Mouse (Mus musculus) retina, postnatal 7 days (tissue): ENCODE data around the gene Fut4.

Experiments
- DNase-seq: peaks from one replicate; pipeline ENCODE4 v3.0.0-alpha.2; 2012; ENCODE audit warnings: low read depth, low spot score

The Fut4 gene

DNA sequence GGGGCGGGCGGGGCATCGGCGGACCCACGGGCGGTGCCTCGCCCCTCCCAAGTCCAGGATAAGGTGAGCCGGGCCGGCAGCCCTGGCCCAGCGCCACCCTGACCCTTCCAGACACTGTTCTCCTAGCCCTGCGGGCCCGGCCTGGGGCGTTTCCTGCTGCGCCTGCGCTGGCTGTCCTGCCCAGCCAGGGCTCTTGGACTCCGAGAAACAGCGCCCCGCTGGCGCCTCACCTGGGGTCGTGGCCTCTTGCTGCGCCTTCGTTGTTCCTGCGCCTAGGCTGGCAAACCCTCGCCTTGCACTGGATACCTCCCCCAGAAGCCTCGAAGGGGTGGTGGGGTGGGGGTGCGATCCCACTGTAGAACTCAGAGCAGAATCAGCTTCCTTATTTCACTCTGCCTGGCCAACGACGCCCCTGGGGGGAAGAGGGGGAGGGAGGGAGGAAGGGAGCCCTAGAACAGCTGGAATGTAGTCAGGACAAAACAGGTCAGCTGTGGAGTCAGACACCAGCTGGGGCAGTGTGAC is at the start of gene Fut4:
TSS of gene Fut4 (minus strand) at position 393 of the 522 bp plus-strand sequence.
- DNase-seq, result no peak

DNA sequence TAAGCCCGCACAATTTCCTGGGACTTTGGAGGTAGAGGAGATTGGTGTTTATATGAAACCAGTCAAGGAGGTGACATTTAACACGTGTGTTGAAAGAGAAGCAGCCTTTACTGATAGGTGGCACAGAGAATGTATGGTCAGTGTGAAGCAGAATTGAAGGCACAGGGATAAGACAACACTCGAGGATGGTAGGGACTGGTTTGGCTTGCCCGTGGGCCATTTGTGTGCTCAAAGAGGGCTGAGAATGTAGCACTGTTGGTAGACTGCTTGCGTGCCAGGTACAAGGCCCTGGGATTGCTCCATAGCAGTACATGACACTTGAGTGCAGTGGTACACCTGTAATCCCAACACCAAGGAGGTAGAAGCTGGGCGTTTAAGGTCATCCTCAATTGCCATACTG is 35.2 kb upstream of the Fut4 start:
- DNase-seq, result no peak

DNA sequence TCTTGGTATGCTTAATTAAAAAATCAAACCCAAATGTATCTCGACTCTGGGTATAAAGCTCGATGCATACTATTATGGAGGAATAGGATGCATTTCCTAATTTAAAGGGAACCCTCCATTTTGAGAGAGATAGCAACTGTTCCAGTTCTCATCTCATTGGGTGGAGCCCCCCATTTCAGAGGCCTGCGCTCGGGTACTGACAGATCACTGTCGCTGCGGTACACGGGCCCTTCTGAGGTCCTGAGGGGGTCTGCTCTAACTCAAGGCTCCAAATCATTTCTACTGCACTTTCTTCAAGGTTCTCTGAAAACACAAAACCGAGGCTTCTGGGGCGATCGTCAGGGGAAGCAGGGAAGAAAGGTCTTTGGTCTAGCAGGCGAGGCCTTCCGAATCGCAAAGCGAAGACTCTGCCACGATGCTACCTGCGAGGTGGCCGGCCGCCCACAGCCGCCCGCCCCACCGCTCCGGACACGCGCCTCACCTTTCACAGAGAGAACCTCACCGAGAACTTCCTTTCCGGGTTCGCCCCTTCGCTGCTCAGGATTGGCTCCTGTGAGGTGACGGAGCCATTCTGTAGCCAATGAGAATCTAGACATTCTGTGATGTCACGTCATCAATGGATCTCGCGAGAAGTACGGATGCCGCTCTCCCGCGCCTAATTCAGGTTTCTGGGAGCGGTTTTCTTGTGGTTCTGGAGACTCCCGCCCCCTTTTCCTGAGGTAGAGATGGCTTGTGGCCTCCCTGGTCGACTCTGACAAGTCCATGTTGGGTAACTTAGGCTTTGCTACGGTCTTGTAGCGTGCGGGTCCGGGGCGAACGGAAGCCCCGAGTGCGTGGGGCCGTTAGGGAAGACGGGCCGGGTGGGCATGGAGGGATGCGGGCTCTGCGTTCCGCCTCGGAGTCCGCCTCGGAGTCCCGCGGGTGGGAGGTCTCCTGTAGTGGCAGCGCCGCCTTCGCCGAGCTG is 32.1 kb upstream of the Fut4 start, which contains the start of the genes Mre11a and Ankrd49:
TSS of gene Mre11a (plus strand) at position 616 of the 964 bp plus-strand sequence.
TSS of gene Ankrd49 (minus strand) at position 818 of the 964 bp plus-strand sequence.
- DNase-seq, result peak; percentile 96

DNA sequence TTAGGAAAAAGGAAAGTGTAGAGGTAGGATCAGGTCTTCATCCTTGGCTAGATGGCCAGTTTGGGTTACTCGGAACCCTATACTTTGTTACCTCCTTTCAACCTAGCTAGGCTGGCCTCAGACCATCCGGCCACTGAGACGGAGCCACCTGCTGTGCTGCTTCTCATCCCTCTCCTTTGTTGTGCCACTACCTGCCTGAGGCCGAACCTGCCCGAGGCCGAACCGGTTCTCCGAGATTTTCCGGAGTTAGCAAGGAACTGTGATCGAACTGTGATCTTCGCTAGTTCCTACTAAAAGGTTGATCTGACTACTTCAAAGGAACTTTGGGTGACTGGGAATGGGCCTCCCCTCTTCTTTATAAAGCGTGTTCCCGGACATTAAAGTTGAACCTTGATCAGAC is 26.1 kb upstream of the Fut4 start:
- DNase-seq, result no peak

DNA sequence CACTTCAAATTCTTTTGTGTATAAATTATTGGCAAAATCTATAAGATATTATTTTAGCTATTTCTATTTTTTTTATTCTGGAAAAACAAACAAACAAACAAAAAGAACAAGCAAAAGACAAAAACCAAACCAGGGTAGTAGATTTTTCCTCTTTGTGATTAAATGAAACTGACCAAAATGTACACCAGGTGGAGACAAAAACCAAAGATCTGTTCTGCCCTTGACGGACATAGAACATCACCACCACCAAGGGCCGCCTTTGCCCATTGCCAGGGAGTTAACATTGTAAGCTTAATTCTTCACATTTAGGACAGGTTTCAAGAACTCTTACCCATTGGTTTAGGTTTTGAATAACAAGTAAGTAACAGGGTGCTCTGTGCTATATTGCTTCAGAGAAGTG is 21.6 kb upstream of the Fut4 start:
- no peak for DNase-seq

DNA sequence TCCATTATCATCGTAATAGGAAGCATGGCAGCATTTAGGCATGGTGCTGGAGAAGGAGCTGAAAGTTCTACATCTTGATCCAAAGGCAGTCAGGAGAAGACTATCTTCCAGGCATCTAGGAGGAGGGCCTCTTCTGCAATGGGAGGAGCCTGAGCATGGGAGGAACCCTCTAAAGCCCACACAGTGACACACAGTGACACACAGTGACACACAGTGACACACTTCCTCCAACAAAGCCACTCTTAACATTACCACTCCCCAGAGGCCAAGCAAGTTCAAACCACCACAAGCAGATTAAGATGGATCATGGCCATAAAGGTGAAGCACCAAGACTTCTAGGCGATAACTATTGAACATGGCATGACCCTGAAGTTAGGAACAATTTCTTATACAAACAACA is 19.9 kb upstream of the Fut4 start:
- DNase-seq, result no peak

DNA sequence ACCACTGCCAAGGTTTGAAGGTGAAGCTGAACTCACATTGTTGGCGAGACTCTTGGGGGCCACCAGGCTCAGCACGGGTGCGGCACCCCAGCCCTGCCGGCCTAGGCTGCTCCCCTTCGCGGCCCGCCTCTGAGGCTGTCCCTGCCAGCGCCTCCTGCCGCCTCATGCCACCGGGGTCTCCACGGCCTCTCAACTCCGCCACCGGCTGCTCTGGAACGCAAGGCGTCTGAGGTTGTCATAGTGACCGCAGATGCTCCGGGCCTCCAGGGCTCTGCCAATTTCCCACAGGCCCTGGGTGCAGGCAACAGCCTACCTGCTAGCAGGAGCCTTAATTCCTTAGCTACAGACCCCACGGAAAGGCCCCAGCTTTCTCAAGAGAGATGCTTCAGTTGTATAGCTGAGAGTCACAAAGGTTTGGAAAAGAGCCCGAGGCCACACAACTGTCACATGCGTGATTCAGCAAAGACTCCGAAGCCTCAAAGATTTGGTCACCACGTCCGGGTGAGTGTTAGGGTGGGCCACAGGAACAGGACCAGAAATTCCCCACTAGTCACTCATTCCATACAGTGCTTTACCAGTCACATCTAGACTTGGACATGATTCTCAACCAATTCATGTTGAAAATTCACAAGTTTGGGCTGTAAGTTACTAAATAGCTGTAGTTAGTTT is 18.7 kb upstream of the Fut4 start, which contains the start of gene 1700012B09Rik:
TSS of gene 1700012B09Rik (minus strand) at position 228 of the 669 bp plus-strand sequence.
- DNase-seq, result no peak

DNA sequence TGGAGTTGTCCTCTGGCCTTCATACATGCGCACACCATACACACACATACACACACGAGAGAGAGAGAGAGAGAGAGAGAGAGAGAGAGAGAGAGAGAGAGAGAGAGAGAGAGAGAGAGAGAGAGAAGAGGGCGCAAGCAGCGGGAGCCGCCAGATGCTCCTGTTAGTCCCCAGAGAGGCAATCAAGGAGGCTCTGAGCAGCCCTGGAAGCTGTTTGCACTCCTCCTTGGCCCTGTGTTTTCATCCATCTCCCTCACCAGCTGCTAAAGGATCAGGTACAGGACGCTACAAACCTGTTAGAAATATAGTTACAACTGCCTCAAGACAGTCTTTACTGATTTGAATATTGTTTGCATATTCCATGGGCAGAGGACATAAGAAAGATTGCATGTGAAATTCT is 17.6 kb upstream of the Fut4 start:
- DNase-seq, result no peak

DNA sequence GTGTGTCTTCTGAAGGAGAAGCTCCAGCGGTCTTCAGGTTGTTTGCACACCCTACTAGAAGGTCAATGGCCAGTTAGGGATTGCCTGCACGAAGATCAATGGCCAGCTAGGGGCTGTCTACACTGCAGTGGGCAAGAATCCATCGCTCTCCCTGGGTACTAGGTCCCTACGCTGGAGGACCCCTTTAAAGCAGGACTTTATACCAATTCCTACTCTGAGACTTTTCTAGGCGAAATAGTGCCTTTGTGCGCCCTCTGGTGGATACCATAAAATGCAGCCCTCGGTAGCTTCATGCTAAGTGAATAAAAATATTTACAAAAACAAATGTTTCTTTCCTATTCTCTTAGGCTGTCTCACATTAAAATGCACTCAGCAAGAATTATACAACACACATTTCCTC is 12.6 kb upstream of the Fut4 start:
- no peak for DNase-seq

DNA sequence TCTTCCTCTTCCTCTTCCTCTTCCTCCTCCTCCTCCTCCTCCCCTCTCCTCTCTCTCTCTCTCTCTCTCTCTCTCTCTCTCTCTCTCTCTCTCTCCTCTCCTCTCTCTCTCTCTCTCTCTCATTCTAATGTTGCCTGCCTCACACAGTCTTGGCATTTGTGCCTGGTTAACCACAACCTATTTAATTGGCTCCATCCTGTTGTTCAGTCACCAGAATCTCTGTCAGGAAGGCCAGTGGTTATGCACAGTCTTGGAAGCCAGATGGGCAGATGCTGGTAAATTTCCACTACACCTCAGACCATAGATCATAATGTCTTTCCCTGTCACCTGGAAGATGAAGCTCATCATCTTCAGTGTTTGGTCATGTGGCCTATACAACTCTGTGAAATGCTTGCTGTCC is 7.1 kb upstream of the Fut4 start:
- DNase-seq, result no peak

DNA sequence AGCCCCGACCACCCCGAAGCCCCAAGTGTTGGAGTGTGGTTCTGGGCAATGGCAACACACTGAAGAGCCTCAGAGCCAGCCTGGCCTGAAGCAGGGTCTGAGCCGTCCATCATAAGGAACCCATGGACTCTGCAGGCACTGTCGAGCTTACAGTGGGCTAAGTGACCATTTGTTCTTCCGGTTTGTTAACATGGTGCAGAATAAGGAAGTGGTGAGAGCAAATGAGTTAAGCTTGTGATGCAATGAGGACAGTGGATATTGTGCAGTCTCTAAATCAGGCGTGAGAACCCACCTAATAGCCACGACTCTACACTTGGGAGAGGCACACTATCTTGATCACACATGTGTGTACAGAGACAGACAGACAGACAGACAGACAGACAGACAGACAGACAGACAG is 6.4 kb upstream of the Fut4 start:
- DNase-seq, result no peak

DNA sequence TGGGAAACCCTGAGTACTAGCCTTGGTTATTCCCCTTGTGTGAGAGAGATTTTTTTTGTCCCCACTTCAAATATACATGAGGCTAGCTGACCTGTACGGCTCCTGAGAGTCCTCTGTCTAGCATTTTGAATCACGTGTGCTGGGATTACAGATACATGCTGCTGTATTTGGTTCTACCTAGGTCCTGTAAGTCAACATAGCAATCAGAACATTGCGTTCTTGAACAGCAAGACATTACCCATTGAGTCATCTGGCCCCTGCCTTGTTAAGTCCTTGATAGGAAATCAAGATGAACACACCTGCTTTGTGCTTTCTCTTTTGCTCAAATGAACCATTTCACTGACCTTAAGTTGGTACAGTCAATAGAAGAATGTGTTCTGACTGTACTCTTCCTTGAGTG is 2.3 kb upstream of the Fut4 start:
- DNase-seq, result no peak

DNA sequence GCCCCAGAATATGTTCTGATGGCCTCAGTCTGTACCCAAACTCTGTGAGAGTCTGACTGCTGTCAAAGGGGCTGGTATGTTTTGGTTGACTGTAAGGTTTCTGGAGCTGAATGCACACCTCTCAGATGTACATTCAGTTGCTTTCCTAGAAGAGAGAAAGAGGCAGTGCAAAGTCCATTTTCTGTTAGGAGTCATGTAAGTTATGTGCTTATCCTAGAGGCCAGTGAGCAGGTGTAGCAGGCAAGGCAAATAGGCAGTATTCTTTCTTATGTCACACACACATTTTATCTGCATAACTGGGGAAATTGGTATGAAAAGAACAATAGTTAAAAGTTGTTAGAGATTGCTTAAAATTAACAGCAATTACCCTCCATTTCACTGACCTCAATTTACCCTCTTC is 1.8 kb upstream of the Fut4 start:
- no peak for DNase-seq

DNA sequence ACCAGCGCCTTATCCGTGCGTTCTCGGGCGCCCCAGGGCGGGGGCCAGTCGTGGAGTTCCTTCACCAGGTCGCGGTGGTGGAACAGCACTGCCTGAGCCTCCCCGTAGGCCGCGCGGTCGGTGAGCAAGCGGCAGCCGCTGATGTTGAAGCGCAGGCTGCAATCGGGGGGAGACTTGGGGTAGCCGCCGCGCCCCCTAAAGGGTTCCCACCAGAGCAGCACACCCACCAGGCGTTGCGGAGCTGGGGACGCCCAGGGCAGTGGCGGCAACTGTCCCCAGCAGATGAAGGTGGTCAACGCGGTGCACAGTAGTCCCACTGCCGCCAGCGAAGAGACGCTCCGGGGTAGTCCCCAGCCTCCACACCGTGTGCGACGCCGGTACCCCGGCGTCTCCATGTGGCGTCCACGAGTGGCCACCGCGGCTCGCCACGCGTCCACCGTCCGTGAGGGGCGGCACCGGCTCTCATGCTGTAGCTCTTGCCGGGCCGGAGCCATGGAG is 641 bp downstream of the Fut4 start:
- DNase-seq, result no peak

DNA sequence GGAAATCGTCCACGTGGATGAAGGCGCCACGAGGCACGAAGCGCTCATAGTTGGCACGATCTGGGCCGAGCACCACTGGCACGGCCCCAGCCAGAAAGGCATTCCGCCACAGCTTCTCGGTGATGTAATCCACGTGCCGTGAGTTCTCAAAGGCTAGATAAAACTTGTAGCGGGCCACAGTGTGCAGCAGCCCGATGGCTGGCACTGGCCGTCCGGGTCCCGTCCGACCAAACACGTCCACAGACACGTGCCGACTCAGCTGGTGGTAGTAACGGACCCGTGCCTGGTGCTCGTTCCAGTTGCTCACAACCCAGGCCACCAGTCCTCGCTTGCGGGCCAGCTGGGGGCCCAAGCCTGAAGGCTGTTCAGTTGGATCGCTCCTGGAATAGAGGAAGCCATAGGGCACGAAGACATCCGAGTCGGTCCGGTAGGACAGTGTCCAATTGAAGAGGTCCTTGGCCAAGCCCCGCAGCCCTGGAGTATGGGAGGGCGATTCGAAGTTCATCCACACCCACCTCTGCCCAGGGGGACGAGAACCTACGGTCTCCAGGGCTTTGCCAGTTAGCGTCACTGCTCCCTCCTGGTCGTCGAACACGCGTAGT is 1.2 kb downstream of the Fut4 start:
- DNase-seq, result no peak

DNA sequence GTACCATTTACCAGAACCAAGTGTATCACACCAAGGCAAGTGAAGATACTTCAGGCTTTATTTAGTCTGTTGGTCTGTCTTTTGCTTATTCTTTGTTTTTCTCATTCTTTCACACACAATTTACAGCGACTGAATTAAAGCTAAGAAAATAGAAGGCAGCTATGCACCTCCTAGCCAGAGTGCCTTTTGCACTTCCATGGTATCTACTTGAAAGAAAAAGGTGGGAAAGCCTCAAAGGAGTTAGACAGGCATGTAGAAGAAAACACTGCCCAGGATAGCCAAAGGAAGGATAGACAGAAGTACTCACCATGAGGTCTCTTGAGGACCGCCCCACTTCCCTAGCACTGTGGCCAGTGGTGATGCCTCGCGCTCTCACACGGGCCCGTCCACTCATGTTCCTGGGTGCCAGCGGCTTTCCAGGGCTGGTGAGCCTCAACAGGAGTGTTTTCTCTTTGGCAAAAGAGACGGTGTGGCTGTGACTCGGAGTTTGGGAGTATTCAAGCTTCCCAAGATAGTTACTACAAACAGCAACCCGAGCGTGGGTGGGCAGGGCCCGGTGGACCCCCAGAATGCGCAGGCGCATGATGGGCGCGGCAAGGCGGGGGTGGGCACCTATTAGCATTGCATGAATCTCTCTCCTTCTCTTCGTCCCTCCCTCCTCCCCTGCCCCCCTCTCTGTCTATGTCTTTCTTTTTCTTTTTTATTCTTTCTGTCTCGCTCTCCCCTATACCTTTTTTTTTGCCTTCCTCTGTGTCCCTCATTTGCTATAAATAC is 11.9 kb downstream of the Fut4 start, which contains the start of gene Piwil4:
TSS of gene Piwil4 (minus strand) at position 583 of the 774 bp plus-strand sequence.
- DNase-seq, result no peak

DNA sequence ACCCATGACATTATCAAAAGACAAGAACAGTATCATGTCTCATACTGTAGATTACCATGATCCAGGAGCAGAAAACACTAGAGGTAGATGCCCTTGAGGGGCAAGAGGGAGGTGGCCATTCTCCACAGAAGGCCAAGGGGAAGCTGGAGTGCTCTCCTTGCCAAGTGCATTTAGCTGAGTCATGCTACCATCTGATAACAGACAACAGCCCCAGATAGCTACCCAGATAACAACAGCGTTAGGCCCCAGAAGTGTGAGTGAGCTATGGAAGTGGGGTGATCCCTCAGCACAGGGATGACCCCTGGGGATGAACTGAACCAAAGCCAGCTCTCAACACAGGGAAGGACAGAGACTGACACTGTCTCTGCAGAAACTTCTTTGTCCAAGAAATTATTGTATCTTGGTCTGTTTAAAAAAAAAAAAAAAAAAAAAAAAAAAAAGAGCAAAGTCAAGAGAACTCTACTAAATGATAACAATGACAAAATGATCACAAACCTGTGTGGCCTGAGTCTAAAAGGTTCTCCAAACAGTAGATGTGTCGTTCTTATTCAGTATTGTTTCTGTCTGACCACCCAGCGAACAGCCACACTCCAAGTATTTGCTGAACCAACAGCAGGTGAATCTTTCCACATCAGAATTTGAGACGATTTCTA is 12.6 kb downstream of the Fut4 start:
- no peak for DNase-seq

DNA sequence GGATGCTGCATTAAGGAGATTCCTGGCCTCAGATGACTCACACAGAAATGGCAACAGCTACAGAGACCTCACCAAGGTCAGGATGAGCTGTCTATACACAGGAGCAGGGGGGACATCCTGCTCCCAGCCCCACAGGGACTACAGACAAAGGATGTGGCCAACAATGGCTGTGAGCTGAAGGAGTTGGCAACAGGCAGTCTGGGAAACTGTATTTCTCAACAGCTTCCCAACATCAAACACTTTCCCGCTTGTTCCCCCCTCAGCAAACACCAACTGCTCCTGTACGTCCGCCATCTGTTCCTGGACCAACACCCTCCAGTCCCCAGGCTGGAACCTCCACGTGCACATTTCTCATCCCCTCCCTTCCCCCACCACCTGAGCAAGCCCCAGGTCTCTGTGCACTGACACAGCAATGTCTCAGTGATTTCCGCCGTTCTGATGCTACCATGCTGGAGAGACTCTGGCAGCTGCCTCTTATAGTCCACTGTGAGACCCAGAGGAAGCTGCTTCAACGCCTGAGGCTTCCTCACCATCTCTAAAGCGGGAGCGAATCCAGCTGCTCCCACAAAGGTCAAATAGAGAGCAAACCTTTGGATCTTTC is 21.2 kb downstream of the Fut4 start:
- no peak for DNase-seq

DNA sequence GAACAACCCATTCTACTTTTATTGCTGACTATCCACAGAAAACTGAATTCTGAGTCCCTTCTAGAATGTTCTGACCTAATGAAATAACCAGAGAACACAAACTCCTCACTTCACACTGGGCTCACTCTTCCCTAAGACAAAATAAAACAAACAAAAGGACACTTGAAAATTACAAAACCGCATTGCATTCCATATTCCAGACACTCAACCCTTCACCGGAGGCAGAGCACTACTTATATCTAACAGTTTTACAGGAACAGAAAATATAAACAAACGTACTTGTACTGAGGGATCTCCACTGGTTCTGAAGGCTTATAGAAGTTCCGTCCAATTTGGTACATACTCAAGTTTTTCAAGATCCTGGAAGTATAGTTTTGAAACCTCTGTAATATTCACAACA is 23.8 kb downstream of the Fut4 start:
- no peak for DNase-seq

DNA sequence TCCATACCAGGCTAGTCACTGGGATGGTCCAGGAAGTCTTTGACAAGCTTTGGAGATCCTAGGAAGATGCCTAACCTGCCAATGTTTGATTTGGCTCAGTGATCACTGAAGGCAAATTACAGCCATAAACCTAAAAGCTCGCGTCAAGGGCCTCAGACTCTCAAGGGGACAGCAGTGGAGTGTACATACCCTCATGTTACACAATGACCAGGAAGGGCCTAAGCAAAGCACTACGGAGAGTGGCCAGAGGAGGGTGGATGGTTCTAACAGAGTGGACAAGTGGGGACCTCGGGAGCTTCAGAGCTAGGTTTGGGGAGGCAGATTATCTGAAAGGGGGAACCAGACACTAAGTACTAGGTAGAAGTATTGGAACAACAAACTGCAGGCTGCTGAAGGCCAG is 25.6 kb downstream of the Fut4 start:
- DNase-seq, result no peak
